Mouse (Mus musculus): Measurements from ENCODE around the gene Tmed10.

DNA sequence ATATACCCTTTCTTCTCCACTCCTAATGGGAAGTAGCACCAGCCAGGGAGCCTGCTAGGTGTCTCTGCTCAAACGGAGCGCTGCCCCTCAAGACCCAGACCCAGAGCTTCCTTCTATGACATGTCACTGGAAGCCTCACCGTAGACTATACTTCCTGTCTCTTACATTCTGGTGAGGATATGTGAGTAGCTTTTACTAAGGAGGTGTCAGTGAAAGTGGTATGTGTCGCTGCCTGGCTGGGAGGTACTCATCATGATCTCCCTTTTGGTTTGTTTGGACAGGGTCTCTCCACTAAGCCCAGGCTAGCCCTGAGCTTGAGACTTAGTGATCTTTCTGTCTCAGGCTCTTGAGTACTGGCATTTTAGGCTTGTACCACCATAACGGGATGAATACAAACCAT is 41.7 kb upstream of the Tmed10 start:
- TF ChIP-seq MAZ (IDR thresholded peaks at IDR 0.05; ENCODE audit: low read depth, low read length) (no peak), USF1 (IDR thresholded peaks at IDR 0.05; ENCODE audit: low read depth, low read length) (no peak), ZMIZ1 (IDR thresholded peaks at IDR 0.05; ENCODE audit: low read depth, low read length) (no peak), POLR2A (IDR thresholded peaks at IDR 0.05; ENCODE audit: low read depth, low read length) (no peak), NELFE (IDR thresholded peaks at IDR 0.05; ENCODE audit: low read depth, low read length) (no peak), CTCF (conservative IDR thresholded peaks at IDR 0.05 in 1 of 2, IDR thresholded peaks at IDR 0.05 in 1 of 2; ENCODE audit: low read depth in 2 of 2, low read length in 2 of 2) (no peak), ZNF384 (IDR thresholded peaks at IDR 0.05; ENCODE audit: low read depth, low read length) (no peak), E2F4 (IDR thresholded peaks at IDR 0.05; ENCODE audit: insufficient replicate concordance, low read depth, low read length) (no peak), MAX (IDR thresholded peaks at IDR 0.05; ENCODE audit: low read length) (no peak), ELF1 (IDR thresholded peaks at IDR 0.05; ENCODE audit: low read depth, low read length) (no peak), CHD1 (IDR thresholded peaks at IDR 0.05; ENCODE audit: low read depth, low read length) (no peak)

Data from CH12.LX (cell line).